28 mouse cellular contexts compared by ENCODE assay signal in genomic region chr11:22994271-22994670, GRCm38 (mm10). TPM values are rescaled to one million over a fixed set of nuclear protein-coding genes. Genes with fewer than 3 reads are reported as not detected.
DNase-seq lines count a peak whose midpoint lies in the region; ATAC-seq and TF ChIP-seq lines count a peak whose summit lies in the region.
"Had no signal": no experiment of that assay in that cellular context is flagged by ENCODE, and none has a peak within 500 bp of the region (broad histone marks: within the 10 kb centered on the region; RNA-seq: fewer than 3 reads in every experiment).

No protein-coding gene starts in this region.

- no peaks in the 10 kb centered on the region for H3K27me3 ChIP-seq in forebrain, postnatal 0 days (ENCODE audit: insufficient read depth, low read length)
- no peaks in the 10 kb centered on the region for H3K27me3 ChIP-seq in forebrain, embryonic 11.5 days (ENCODE audit: control insufficient read depth, insufficient read depth, low read length)
- no peaks in the 10 kb centered on the region for H3K27me3 ChIP-seq in midbrain, embryonic 11.5 days (ENCODE audit: control insufficient read depth, insufficient read depth, low read length)
- no peaks in the 10 kb centered on the region for H3K27me3 ChIP-seq in midbrain, embryonic 13.5 days
- H3K27me3 ChIP-seq: CH12.LX; embryonic facial prominence, embryonic 13.5 days; forebrain, embryonic 12.5 days; kidney, embryonic 15.5 days; limb, embryonic 13.5 days; midbrain, embryonic 12.5 days; neural tube, embryonic 13.5 days had no signal

- H3K4me3 ChIP-seq in forebrain, postnatal 0 days (ENCODE audit: low read depth, low read length) = no peak overlapping the region
- H3K4me3 ChIP-seq in forebrain, embryonic 11.5 days (ENCODE audit: low read depth, low read length) = no peak overlapping the region
- no peak overlapping the region for H3K4me3 ChIP-seq in midbrain, embryonic 11.5 days (ENCODE audit: low read depth, low read length)
- H3K4me3 ChIP-seq in midbrain, embryonic 13.5 days (replicated peaks) = no peak overlapping the region
- H3K4me3 ChIP-seq: embryonic facial prominence, embryonic 13.5 days; erythroblast, embryonic 14.5 days; forebrain, embryonic 12.5 days; kidney, embryonic 15.5 days; left cerebral cortex, adult 2 months; limb, embryonic 13.5 days; midbrain, embryonic 12.5 days; neural tube, embryonic 13.5 days had no signal

- H3K9me3 ChIP-seq in forebrain, postnatal 0 days (ENCODE audit: low read length) = no peaks in the 10 kb centered on the region
- no peaks in the 10 kb centered on the region for H3K9me3 ChIP-seq in forebrain, embryonic 11.5 days (ENCODE audit: control insufficient read depth, low read length)
- no peaks in the 10 kb centered on the region for H3K9me3 ChIP-seq in midbrain, embryonic 11.5 days (ENCODE audit: control insufficient read depth, low read length)
- H3K9me3 ChIP-seq in midbrain, embryonic 13.5 days = no peaks in the 10 kb centered on the region
- H3K9me3 ChIP-seq: embryonic facial prominence, embryonic 13.5 days; forebrain, embryonic 12.5 days; G1E; kidney, embryonic 15.5 days; limb, embryonic 13.5 days; midbrain, embryonic 12.5 days; neural tube, embryonic 13.5 days had no signal

- H3K4me2 ChIP-seq in forebrain, postnatal 0 days (ENCODE audit: low read depth) = no peak overlapping the region
- no peak overlapping the region for H3K4me2 ChIP-seq in forebrain, embryonic 11.5 days (ENCODE audit: low read depth, low read length, severe bottlenecking)
- no peak overlapping the region for H3K4me2 ChIP-seq in midbrain, embryonic 11.5 days
- no peak overlapping the region for H3K4me2 ChIP-seq in midbrain, embryonic 13.5 days (replicated peaks)
- H3K4me2 ChIP-seq: embryonic facial prominence, embryonic 13.5 days; forebrain, embryonic 12.5 days; kidney, embryonic 15.5 days; limb, embryonic 13.5 days; liver, embryonic 11.5 days; midbrain, embryonic 12.5 days; neural tube, embryonic 13.5 days had no signal

- H3K4me1 ChIP-seq in forebrain, postnatal 0 days (ENCODE audit: insufficient read depth) = peaks cover 4% of the 10 kb centered on the region; the same call in 1 of the 2 replicates
- 0 out of 2 replicates have a peak, but pooled peaks cover 5% of the 10 kb centered on the region for H3K4me1 ChIP-seq in forebrain, embryonic 11.5 days (replicated peaks; ENCODE audit: control insufficient read depth, insufficient read depth, low read length)
- peaks cover 13% of the 10 kb centered on the region for H3K4me1 ChIP-seq in midbrain, embryonic 11.5 days (ENCODE audit: control insufficient read depth, insufficient read depth, low read length)
- peaks cover 16% of the 10 kb centered on the region for H3K4me1 ChIP-seq in midbrain, embryonic 13.5 days (replicated peaks)

- no peak for ATAC-seq in forebrain, postnatal 0 days
- no peak for ATAC-seq in forebrain, embryonic 11.5 days (replicated peaks; ENCODE audit: low FRiP score)
- ATAC-seq in midbrain, embryonic 11.5 days (ENCODE audit: low FRiP score) = no peak
- ATAC-seq in midbrain, embryonic 13.5 days = no peak
- ATAC-seq: hindbrain, embryonic 16.5 days had no signal

- no peak for TF ChIP-seq CTCF in forebrain, postnatal 0 days (IDR thresholded peaks at IDR 0.05; ENCODE audit: low read depth)

- peaks cover 43% of the 10 kb centered on the region for H3K36me3 ChIP-seq in forebrain, postnatal 0 days (ENCODE audit: insufficient read depth)
- H3K36me3 ChIP-seq in forebrain, embryonic 11.5 days (ENCODE audit: control insufficient read depth, insufficient read depth, low read length) = peaks cover 8% of the 10 kb centered on the region; the same call in 1 of the 2 replicates
- peaks cover 20% of the 10 kb centered on the region for H3K36me3 ChIP-seq in midbrain, embryonic 11.5 days (ENCODE audit: control insufficient read depth, insufficient read depth, low read length)
- peaks cover 48% of the 10 kb centered on the region for H3K36me3 ChIP-seq in midbrain, embryonic 13.5 days

- no peak overlapping the region for H3K9ac ChIP-seq in forebrain, postnatal 0 days
- H3K9ac ChIP-seq in forebrain, embryonic 11.5 days (ENCODE audit: low read length) = no peak overlapping the region
- no peak overlapping the region for H3K9ac ChIP-seq in midbrain, embryonic 11.5 days (ENCODE audit: low read length)
- no peak overlapping the region for H3K9ac ChIP-seq in midbrain, embryonic 13.5 days (replicated peaks)
- H3K9ac ChIP-seq: embryonic facial prominence, embryonic 13.5 days; forebrain, embryonic 12.5 days; kidney, embryonic 15.5 days; limb, embryonic 13.5 days; midbrain, embryonic 12.5 days; neural tube, embryonic 13.5 days had no signal

- WGBS in forebrain, postnatal 0 days = 84% methylated on average over 2 of the region's 2 CpGs
- 98% methylated on average over 2 of the region's 2 CpGs for WGBS in forebrain, embryonic 11.5 days
- 95% methylated on average over 2 of the region's 2 CpGs for WGBS in midbrain, embryonic 11.5 days
- 92% methylated on average over 2 of the region's 2 CpGs for WGBS in midbrain, embryonic 13.5 days

- H3K27ac ChIP-seq in forebrain, postnatal 0 days (ENCODE audit: low read depth, low read length) = no peak overlapping the region
- H3K27ac ChIP-seq in forebrain, embryonic 11.5 days (ENCODE audit: low read depth, low read length) = no peak overlapping the region
- no peak overlapping the region for H3K27ac ChIP-seq in midbrain, embryonic 11.5 days (ENCODE audit: low read depth, low read length)
- no peak overlapping the region for H3K27ac ChIP-seq in midbrain, embryonic 13.5 days
- H3K27ac ChIP-seq: embryonic facial prominence, embryonic 13.5 days; forebrain, embryonic 12.5 days; kidney, embryonic 15.5 days; left cerebral cortex, adult 2 months; limb, embryonic 13.5 days; midbrain, embryonic 12.5 days; neural tube, embryonic 13.5 days had no signal

- DNase-seq in forebrain, postnatal 0 days = peak; percentile 6
- no peak for DNase-seq in forebrain, embryonic 11.5 days (ENCODE audit: low spot score)
- peak; percentile 54 for DNase-seq in midbrain, embryonic 11.5 days (ENCODE audit: low spot score, missing footprints)
- peak; percentile 15 for DNase-seq in NIH3T3 (ENCODE audit: low read depth)
- DNase-seq in thymus, postnatal 0 days (ENCODE audit: low spot score) = no peak
- DNase-seq: adrenal gland, adult 2 months; adrenal gland, postnatal 36 days; cerebellum, postnatal 36 days; embryo, embryonic 11 days; gastrocnemius, postnatal 10 days; heart, postnatal 14 days; kidney, adult 18-20 months; kidney, postnatal 25 days; thymus, adult 2 months; thymus, postnatal 4 days had no signal

RNA-seq across cellular contexts. Expression of gene Cct4, which starts 4.0 kb away (rescaled TPM):
- 236 and 265 TPM in 2 replicates for total RNA-seq in forebrain, postnatal 0 days (2014; rRNA removed)
- 269 and 271 TPM in 2 replicates for polyA plus RNA-seq in forebrain, postnatal 0 days (2015; fragmentation: Nextera tagmentation; extraction: Ambion mirVana)
- 411 and 432 TPM in 2 replicates for polyA plus RNA-seq in forebrain, embryonic 11.5 days (2014; fragmentation: Nextera tagmentation; extraction: Ambion mirVana)
- 448 and 476 TPM in 2 replicates for polyA plus RNA-seq in midbrain, embryonic 11.5 days (2014; fragmentation: Nextera tagmentation; extraction: Ambion mirVana)
- 315 and 322 TPM in 2 replicates for polyA plus RNA-seq in midbrain, embryonic 13.5 days (2015; fragmentation: Nextera tagmentation; extraction: Ambion mirVana)
- 230 and 241 TPM in 2 replicates for polyA plus RNA-seq in thymus, postnatal 0 days (2015; fragmentation: Nextera tagmentation; extraction: Ambion mirVana)

RNA-seq across cellular contexts. Expression of gene Commd1, which starts 12.1 kb away (rescaled TPM):
- total RNA-seq in forebrain, postnatal 0 days (2014; rRNA removed) = 44.0 and 64.3 TPM in 2 replicates
- 207 and 250 TPM in 2 replicates for polyA plus RNA-seq in forebrain, postnatal 0 days (2015; fragmentation: Nextera tagmentation; extraction: Ambion mirVana)
- polyA plus RNA-seq in forebrain, embryonic 11.5 days (2014; fragmentation: Nextera tagmentation; extraction: Ambion mirVana) = 375 and 399 TPM in 2 replicates
- polyA plus RNA-seq in midbrain, embryonic 11.5 days (2014; fragmentation: Nextera tagmentation; extraction: Ambion mirVana) = 432 and 437 TPM in 2 replicates
- 307 and 311 TPM in 2 replicates for polyA plus RNA-seq in midbrain, embryonic 13.5 days (2015; fragmentation: Nextera tagmentation; extraction: Ambion mirVana)
- polyA plus RNA-seq in thymus, postnatal 0 days (2015; fragmentation: Nextera tagmentation; extraction: Ambion mirVana) = 265 and 303 TPM in 2 replicates

RNA-seq across cellular contexts. Expression of gene Gm28048, which starts 12.4 kb away (rescaled TPM):
- 0.81 and 2.8 TPM in 2 replicates for total RNA-seq in forebrain, postnatal 0 days (2014; rRNA removed)
- polyA plus RNA-seq in forebrain, postnatal 0 days (2015; fragmentation: Nextera tagmentation; extraction: Ambion mirVana) = 1.3 and 4.2 TPM in 2 replicates
- 5.8 and 6.4 TPM in 2 replicates for polyA plus RNA-seq in forebrain, embryonic 11.5 days (2014; fragmentation: Nextera tagmentation; extraction: Ambion mirVana)
- 5.2 and 5.6 TPM in 2 replicates for polyA plus RNA-seq in midbrain, embryonic 11.5 days (2014; fragmentation: Nextera tagmentation; extraction: Ambion mirVana)
- 2.7 and 4.4 TPM in 2 replicates for polyA plus RNA-seq in midbrain, embryonic 13.5 days (2015; fragmentation: Nextera tagmentation; extraction: Ambion mirVana)
- polyA plus RNA-seq in thymus, postnatal 0 days (2015; fragmentation: Nextera tagmentation; extraction: Ambion mirVana) = 41.2 and 44.0 TPM in 2 replicates
- polyA plus RNA-seq: adrenal gland, adult 2 months; erythroblast, embryonic 14.5 days; G1E; thymus, adult 2 months had no signal

RNA-seq across cellular contexts. Expression of gene Fam161a, which starts 13.1 kb away (rescaled TPM):
- total RNA-seq in forebrain, postnatal 0 days (2014; rRNA removed) = 7.8 and 9.5 TPM in 2 replicates
- polyA plus RNA-seq in forebrain, postnatal 0 days (2015; fragmentation: Nextera tagmentation; extraction: Ambion mirVana) = 3.4 and 6.9 TPM in 2 replicates
- 3.4 TPM in 2 replicates for polyA plus RNA-seq in forebrain, embryonic 11.5 days (2014; fragmentation: Nextera tagmentation; extraction: Ambion mirVana)
- 3.8 and 4.0 TPM in 2 replicates for polyA plus RNA-seq in midbrain, embryonic 11.5 days (2014; fragmentation: Nextera tagmentation; extraction: Ambion mirVana)
- 4.8 and 5.0 TPM in 2 replicates for polyA plus RNA-seq in midbrain, embryonic 13.5 days (2015; fragmentation: Nextera tagmentation; extraction: Ambion mirVana)
- 1.3 and 2.0 TPM in 2 replicates for polyA plus RNA-seq in thymus, postnatal 0 days (2015; fragmentation: Nextera tagmentation; extraction: Ambion mirVana)

RNA-seq across cellular contexts. Expression of gene Zrsr1, which starts 22.5 kb away (rescaled TPM):
- total RNA-seq in forebrain, postnatal 0 days (2014; rRNA removed) = 14.5 and 17.5 TPM in 2 replicates
- polyA plus RNA-seq in forebrain, postnatal 0 days (2015; fragmentation: Nextera tagmentation; extraction: Ambion mirVana) = 4.8 and 6.4 TPM in 2 replicates
- 3.7 and 4.7 TPM in 2 replicates for polyA plus RNA-seq in forebrain, embryonic 11.5 days (2014; fragmentation: Nextera tagmentation; extraction: Ambion mirVana)
- polyA plus RNA-seq in midbrain, embryonic 11.5 days (2014; fragmentation: Nextera tagmentation; extraction: Ambion mirVana) = 4.3 and 5.3 TPM in 2 replicates
- polyA plus RNA-seq in midbrain, embryonic 13.5 days (2015; fragmentation: Nextera tagmentation; extraction: Ambion mirVana) = 5.8 and 6.7 TPM in 2 replicates
- 3.1 and 3.7 TPM in 2 replicates for polyA plus RNA-seq in thymus, postnatal 0 days (2015; fragmentation: Nextera tagmentation; extraction: Ambion mirVana)

Comparison
In these comparisons a context has a peak if more than half of its experiments do, and no peak if none do; other contexts are left out.
1. DNase-seq: peak in forebrain, postnatal 0 days (single experiment), midbrain, embryonic 11.5 days (single experiment) and NIH3T3 (single experiment); none in forebrain, embryonic 11.5 days (single experiment) and thymus, postnatal 0 days (single experiment).